Comparison of ENCODE assay signal across 20 mouse cellular contexts in genomic region chr5:150155388-150155787, GRCm38 (mm10). TPM values are rescaled to one million over a fixed set of nuclear protein-coding genes. Genes with fewer than 3 reads are reported as not detected.
DNase-seq lines count a peak whose midpoint lies in the region; ATAC-seq and TF ChIP-seq lines count a peak whose summit lies in the region.
"Had no signal": no experiment of that assay in that cellular context is flagged by ENCODE, and none has a peak within 500 bp of the region (broad histone marks: within the 10 kb centered on the region; RNA-seq: fewer than 3 reads in every experiment).

No protein-coding gene starts in this region.

- no peak for DNase-seq in layer of hippocampus, adult 2 months (ENCODE audit: low spot score in 2 of 2)
- DNase-seq in layer of hippocampus, postnatal 25 days (ENCODE audit: extremely low spot score in 1 of 2, low spot score in 1 of 2), result no peak
- peak; percentile 54 to 56 for DNase-seq in lung, postnatal 4 days
- DNase-seq in lung, postnatal 25 days (ENCODE audit: low spot score), result no peak
- no peak for DNase-seq in retina, embryonic 14.5 days (ENCODE audit: low spot score)
- DNase-seq in cerebellum, postnatal 14 days, result no peak
- DNase-seq: adrenal gland, postnatal 25 days; gastrocnemius, postnatal 10 days; kidney, adult 11 months; layer of hippocampus, postnatal 36 days; thymus, adult 2 months had no signal

- peaks cover 15% of the 10 kb centered on the region for H3K4me1 ChIP-seq in brown adipose tissue, adult 24 weeks (ENCODE audit: control insufficient read depth, insufficient read depth, insufficient read length, low read length)

- no peak overlapping the region for H3K4me3 ChIP-seq in layer of hippocampus, adult 2 months
- no peak overlapping the region for H3K4me3 ChIP-seq in brown adipose tissue, adult 24 weeks (ENCODE audit: insufficient read depth, low read depth, low read length)
- H3K4me3 ChIP-seq: embryonic facial prominence, embryonic 10.5 days; limb, embryonic 15.5 days; lung, embryonic 15.5 days; neural tube, embryonic 13.5 days had no signal

- TF ChIP-seq CTCF in layer of hippocampus, adult 2 months (conservative IDR thresholded peaks at IDR 0.05), result no peak

- peak; percentile 66 for ATAC-seq in megakaryocyte progenitor cell, adult 5-6 weeks (replicated peaks; ENCODE audit: poor library complexity)
- ATAC-seq: CD4-positive, CD25-positive, alpha-beta regulatory T cell, adult 4 months; Patski had no signal

- peak overlapping the region; percentile 87 for H3K27ac ChIP-seq in layer of hippocampus, adult 2 months
- H3K27ac ChIP-seq in brown adipose tissue, adult 24 weeks (replicated peaks; ENCODE audit: low read depth, low read length), result peak overlapping the region; percentile 45
- H3K27ac ChIP-seq: embryonic facial prominence, embryonic 10.5 days; kidney, postnatal 0 days; limb, embryonic 15.5 days; lung, embryonic 15.5 days; neural tube, embryonic 13.5 days had no signal

RNA-seq across cellular contexts. Expression of gene Fry, which starts 36.9 kb away (rescaled TPM):
- 100 to 1,000 TPM; 215 to 246 TPM for total RNA-seq in layer of hippocampus, adult 2 months (2021)
- 100 to 1,000 TPM; 195 to 242 TPM for total RNA-seq in layer of hippocampus, postnatal 25 days (2021)
- 39.7 and 41.4 TPM in 2 replicates for polyA plus RNA-seq in brown adipose tissue, adult 24 weeks (2012; ENCODE audit: insufficient read depth, insufficient read length, missing spikeins)
- 17.8 and 22.1 TPM in 2 replicates for total RNA-seq in megakaryocyte progenitor cell, adult 5-6 weeks (2015)
- total RNA-seq in megakaryocyte progenitor cell, adult 5-6 weeks (2017), result 19.2 and 21.1 TPM in 2 replicates

Comparison
In these comparisons a context has a peak if more than half of its experiments do, and no peak if none do; other contexts are left out.
1. DNase-seq: peak in lung, postnatal 4 days (2 of 2); none in layer of hippocampus, adult 2 months (0 of 2), layer of hippocampus, postnatal 25 days (0 of 2), lung, postnatal 25 days (single experiment), retina, embryonic 14.5 days (single experiment) and cerebellum, postnatal 14 days (0 of 2).
2. RNA of gene Fry, which starts 36.9 kb away (total RNA-seq): 215 to 246 TPM in layer of hippocampus, adult 2 months and 195 to 242 TPM in layer of hippocampus, postnatal 25 days; 17.8 to 22.1 TPM in megakaryocyte progenitor cell, adult 5-6 weeks; every median in the first group is over 4 times any median in the second.